Mouse (Mus musculus): ENCODE data around the gene Ccdc6. TPM values are rescaled to one million over a fixed set of nuclear protein-coding genes. Genes with fewer than 3 reads are reported as not detected.

Gene Ccdc6
- total RNA-seq (2021), result 10 to 100 TPM; 43.4 to 58.7 TPM

GRCm38 (mm10) chr10:70096366-70097188 is at the start of gene Ccdc6:
Ccdc6 (plus strand) TSS chr10:70097121.
- intact Hi-C loops (cut with DNase I), result loop anchor here (5.0 to 10.0 kb wide), 5 partner anchors 41 to 198 kb away; no protein-coding TSS in a partner anchor
- DNase-seq (ENCODE audit: low spot score in 2 of 2), result peak; percentile 81 to 87

- DNase-seq (ENCODE audit: low spot score in 2 of 2), result no peak
- intact Hi-C loops (cut with DNase I), result no loop called here
Observed at GRCm38 (mm10) chr10:70049771-70050170, 47.1 kb upstream of the Ccdc6 start.

- intact Hi-C loops (cut with DNase I), result no loop called here
- no peak for DNase-seq (ENCODE audit: low spot score in 2 of 2)
Observed at GRCm38 (mm10) chr10:70055291-70055690, 41.6 kb upstream of the Ccdc6 start.

DNA sequence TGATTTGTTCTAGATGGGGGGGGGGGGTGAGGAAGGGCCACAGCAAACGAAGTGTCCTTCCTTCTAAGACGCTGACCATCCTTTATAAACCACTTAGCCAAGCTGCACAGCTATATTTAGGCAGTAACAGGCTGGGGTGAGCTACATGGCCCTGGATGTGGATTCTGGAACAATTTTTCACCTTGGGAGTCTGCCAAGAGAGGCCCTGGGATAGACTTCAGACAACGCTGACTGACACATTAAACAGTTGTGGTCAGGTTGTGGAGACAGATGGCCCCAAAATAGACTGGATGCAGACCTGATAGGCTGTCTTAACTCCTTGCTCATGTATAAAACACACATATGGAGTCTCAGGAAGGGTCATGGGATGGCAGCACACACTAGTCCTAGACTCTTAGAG is 39.9 kb upstream of the Ccdc6 start:
- no peak for DNase-seq (ENCODE audit: low spot score in 2 of 2)
- intact Hi-C loops (cut with DNase I), result no loop called here

DNA sequence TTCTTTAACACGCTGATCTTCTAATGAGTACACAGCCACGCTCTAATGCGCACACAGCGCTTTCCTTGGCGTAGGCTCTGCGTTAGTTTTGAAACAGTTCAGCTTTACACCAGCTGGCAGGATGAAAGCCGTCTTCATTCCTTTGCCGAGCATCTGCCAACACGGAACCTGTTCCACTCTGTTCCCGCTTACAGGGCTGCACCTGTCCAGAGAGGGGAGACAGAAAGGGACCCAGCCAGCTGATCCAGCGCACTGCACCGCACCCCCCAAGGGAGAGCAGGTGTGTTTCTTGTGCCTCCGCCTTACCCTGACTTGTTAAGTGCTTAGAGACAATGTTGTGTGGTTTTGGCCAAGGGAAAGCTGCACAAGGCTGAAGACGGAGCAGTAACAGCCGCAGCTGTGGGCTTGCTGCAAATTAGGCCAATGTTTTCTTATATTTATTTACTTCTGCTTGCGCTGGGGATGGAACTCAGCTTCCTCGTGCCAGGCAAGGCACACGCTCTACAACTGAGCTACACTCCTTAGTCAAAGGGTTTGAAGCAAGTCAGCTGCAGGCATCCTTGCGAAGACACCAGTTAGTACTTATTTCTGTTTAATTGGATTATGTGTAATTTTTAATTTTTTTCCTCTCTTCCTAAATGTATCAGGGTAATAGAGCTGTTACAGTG is 36.8 kb upstream of the Ccdc6 start:
- peak; percentile 39 to 54 for DNase-seq (ENCODE audit: low spot score in 2 of 2)
- intact Hi-C loops (cut with DNase I), result no loop called here

DNA sequence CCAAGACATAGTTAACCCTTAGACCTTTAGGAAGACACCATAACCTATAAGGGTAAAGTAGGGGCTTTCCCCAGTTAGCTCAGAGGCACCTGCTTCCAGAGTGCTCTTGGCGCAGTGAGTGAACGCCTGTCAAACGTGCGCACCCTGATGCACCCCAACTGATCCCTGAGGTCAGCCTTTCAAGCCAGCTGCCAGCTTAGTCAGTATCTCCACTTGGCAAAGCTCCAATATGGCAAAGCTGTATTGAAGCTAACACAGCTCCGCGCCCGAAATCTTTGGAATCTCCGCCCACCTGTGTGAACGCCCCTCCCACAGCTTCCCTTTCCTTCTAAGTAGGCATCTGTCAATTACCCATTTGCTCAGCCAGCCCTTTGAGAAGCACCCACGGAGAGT is 36.2 kb upstream of the Ccdc6 start:
- intact Hi-C loops (cut with DNase I), result no loop called here
- DNase-seq (ENCODE audit: low spot score in 2 of 2), result no peak

- intact Hi-C loops (cut with DNase I), result no loop called here
- no peak for DNase-seq (ENCODE audit: low spot score in 2 of 2)
Observed at GRCm38 (mm10) chr10:70063881-70064555, 32.9 kb upstream of the Ccdc6 start.

GRCm38 (mm10) chr10:70065191-70065590 is 31.7 kb upstream of the Ccdc6 start:
- intact Hi-C loops (cut with DNase I), result no loop called here
- no peak for DNase-seq (ENCODE audit: low spot score in 2 of 2)

GRCm38 (mm10) chr10:70066497-70067168 is 30.3 kb upstream of the Ccdc6 start:
- no peak for DNase-seq (ENCODE audit: low spot score in 2 of 2)
- intact Hi-C loops (cut with DNase I), result no loop called here

- DNase-seq (ENCODE audit: low spot score in 2 of 2), result no peak
- intact Hi-C loops (cut with DNase I), result no loop called here
Observed at GRCm38 (mm10) chr10:70067169-70068115, 29.5 kb upstream of the Ccdc6 start.

DNA sequence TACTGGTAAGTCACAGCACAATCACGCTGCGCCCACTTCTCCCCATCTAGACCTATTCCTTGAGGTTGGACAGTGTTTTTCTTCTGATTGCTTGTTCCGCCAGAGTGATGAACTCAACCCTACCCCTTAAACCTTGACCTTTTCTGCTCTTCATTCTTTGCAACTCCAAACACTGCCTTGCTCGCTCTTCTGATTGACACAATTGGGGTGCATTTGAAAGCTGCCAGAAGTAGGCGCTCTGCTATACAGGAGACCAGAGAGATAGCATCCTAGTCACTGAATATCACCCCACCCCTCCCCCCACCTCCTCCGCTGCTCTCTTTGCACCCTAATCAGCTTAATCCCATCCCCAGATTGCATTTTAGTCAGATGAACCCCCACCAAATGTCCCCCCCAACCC is 27.6 kb upstream of the Ccdc6 start:
- DNase-seq (ENCODE audit: low spot score in 2 of 2), result no peak
- intact Hi-C loops (cut with DNase I), result no loop called here

DNA sequence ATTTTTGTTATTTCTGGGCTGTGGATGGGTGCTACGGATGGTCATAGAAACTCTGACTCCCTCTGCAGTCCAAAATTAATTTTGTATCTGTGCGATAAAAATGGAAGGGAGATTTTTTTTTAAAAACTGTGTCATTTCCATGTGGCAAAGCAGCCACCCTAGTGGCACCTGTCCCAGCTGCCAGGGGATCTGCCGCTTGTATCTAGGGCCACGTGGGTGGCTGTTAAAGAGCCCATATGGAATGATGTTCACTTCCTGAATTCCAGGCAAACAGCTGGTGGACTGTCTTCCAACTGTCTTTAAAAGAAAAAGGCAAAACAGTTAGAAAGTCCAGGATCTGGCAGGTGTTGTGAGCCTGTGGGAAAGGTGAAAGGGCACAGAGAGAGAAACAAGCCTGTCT is 25.6 kb upstream of the Ccdc6 start:
- intact Hi-C loops (cut with DNase I), result no loop called here
- DNase-seq (ENCODE audit: low spot score in 2 of 2), result peak; percentile 45 to 53

GRCm38 (mm10) chr10:70077452-70077851 is 19.5 kb upstream of the Ccdc6 start:
- peak in 1 of 2 experiments; percentile 24 for DNase-seq (ENCODE audit: low spot score in 2 of 2)
- intact Hi-C loops (cut with DNase I), result no loop called here

GRCm38 (mm10) chr10:70080908-70081307 is 16.0 kb upstream of the Ccdc6 start:
- no peak for DNase-seq (ENCODE audit: low spot score in 2 of 2)
- intact Hi-C loops (cut with DNase I), result no loop called here

- intact Hi-C loops (cut with DNase I), result no loop called here
Observed at GRCm38 (mm10) chr10:70081564-70082175, 15.3 kb upstream of the Ccdc6 start.

DNA sequence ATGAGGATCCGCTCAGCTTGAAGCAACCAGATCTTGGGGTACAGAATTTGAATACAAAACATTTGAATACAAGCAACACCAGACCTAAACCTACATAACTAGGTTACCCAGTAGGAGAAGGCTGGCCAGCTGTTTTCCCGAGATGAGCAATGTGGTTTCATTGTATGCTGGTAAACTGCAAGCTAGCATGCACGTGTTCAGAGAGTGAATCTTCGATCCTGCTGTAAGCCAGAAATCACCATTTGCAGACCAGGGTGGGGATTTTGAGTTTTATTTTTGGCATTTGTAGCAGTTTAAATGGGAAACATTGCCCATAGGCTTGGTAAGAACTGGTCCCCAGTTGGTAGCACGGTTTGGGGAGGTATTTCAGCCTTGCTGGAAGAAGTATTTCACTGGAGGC is 13.7 kb upstream of the Ccdc6 start:
- intact Hi-C loops (cut with DNase I), result no loop called here
- DNase-seq (ENCODE audit: low spot score in 2 of 2), result no peak

More at GRCm38 (mm10) chr10:70081564-70082175, 15.3 kb upstream of the Ccdc6 start:
- DNase-seq (ENCODE audit: low spot score in 2 of 2), result no peak

- intact Hi-C loops (cut with DNase I), result no loop called here
- no peak for DNase-seq (ENCODE audit: low spot score in 2 of 2)
Observed at GRCm38 (mm10) chr10:70085256-70085961, 11.5 kb upstream of the Ccdc6 start.

- no peak for DNase-seq (ENCODE audit: low spot score in 2 of 2)
- intact Hi-C loops (cut with DNase I), result no loop called here
Observed at GRCm38 (mm10) chr10:70088788-70089187, 8.1 kb upstream of the Ccdc6 start.
